Mouse (Mus musculus): ENCODE data around the gene Mfsd1. TPM values are rescaled to one million over a fixed set of nuclear protein-coding genes. Genes with fewer than 3 reads are reported as not detected.

The Mfsd1 gene
- 10 to 100 TPM; 34.0 to 35.9 TPM for total RNA-seq (2021)

GRCm38 (mm10) chr3:67582273-67583124, at the start of gene Mfsd1:
Gene Mfsd1 (plus strand): TSS chr3:67582741.
- peak; percentile 89 to 90 for DNase-seq (ENCODE audit: low spot score in 2 of 2)
- intact Hi-C loops (cut with DNase I), result no loop called here

GRCm38 (mm10) chr3:67543630-67544029, 38.9 kb upstream of the Mfsd1 start:
- intact Hi-C loops (cut with DNase I), result no loop called here
- no peak for DNase-seq (ENCODE audit: low spot score in 2 of 2)

GRCm38 (mm10) chr3:67551193-67551592, 31.3 kb upstream of the Mfsd1 start:
- DNase-seq (ENCODE audit: low spot score in 2 of 2), result no peak

DNA sequence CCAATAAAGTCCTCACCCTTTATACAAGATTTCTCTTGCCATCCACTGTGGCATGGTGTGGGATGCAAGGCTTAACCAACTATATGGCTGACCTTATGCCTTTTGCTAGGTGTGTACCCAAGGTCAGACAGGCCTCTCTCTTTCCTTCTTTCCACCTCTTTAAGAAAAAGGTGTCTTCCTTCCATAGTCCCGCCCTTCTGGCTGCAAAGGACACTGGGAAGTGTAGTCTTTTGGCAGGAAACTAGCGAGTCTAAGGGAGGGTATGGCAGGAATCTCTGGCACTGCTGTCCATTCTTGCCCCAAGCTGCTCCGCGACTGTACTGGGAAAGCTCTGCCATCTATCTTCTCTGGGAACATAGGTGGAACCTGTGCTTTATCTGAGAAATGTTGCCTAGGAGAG, 29.3 kb upstream of the Mfsd1 start:
- DNase-seq (ENCODE audit: low spot score in 2 of 2), result no peak
- intact Hi-C loops (cut with DNase I), result no loop called here

More at GRCm38 (mm10) chr3:67551193-67551592, 31.3 kb upstream of the Mfsd1 start:
- intact Hi-C loops (cut with DNase I), result no loop called here

GRCm38 (mm10) chr3:67553927-67554448, 28.6 kb upstream of the Mfsd1 start:
- intact Hi-C loops (cut with DNase I), result no loop called here
- no peak for DNase-seq (ENCODE audit: low spot score in 2 of 2)

GRCm38 (mm10) chr3:67555211-67555610, 27.3 kb upstream of the Mfsd1 start:
- no peak for DNase-seq (ENCODE audit: low spot score in 2 of 2)
- intact Hi-C loops (cut with DNase I), result no loop called here

- intact Hi-C loops (cut with DNase I), result no loop called here
- DNase-seq (ENCODE audit: low spot score in 2 of 2), result no peak
Measured at GRCm38 (mm10) chr3:67557200-67557651, 25.3 kb upstream of the Mfsd1 start.

GRCm38 (mm10) chr3:67557718-67558354, 24.7 kb upstream of the Mfsd1 start:
- intact Hi-C loops (cut with DNase I), result no loop called here
- no peak for DNase-seq (ENCODE audit: low spot score in 2 of 2)

DNA sequence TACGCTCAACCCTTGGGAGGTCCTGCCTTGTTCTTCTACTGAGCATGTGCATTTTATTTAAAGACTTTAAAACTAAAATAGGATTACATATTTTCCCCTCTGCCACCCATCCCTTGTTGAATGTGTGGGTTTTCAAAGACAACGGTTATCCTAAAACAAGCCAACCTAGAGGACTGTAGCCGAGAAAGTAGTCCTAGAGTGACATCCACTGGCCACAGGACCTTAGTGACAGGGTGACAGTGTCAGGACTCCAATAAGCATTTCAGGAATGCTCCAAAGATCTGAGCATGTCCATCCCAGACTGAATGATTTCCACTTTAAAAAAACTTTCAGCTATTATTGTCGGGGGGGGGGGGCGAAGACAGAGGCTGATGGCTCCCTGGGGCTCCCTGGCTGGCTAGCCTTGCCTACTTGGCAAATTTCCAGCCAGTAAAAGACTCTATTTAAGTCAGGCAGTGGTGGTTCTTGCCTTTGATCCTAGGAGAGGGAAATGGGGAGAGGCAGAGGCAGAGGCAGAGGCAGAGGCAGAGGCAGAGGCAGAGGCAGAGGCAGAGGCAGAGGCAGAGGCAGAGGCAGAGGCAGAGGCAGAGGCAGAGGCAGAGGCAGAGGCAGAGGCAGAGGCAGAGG, 17.7 kb upstream of the Mfsd1 start:
- intact Hi-C loops (cut with DNase I), result loop anchor here (10.0 kb wide), 1 partner anchor 130 kb away; the partner anchor contains the start of gene Gfm1
- peak; percentile 6 to 17 for DNase-seq (ENCODE audit: low spot score in 2 of 2)

- intact Hi-C loops (cut with DNase I), result loop anchor here (10.0 kb wide), 1 partner anchor 131 kb away; the partner anchor contains the start of gene Gfm1
- DNase-seq (ENCODE audit: low spot score in 2 of 2), result no peak
Measured at GRCm38 (mm10) chr3:67565540-67566227, 16.9 kb upstream of the Mfsd1 start.

- intact Hi-C loops (cut with DNase I), result loop anchor here (1.0 to 10.0 kb wide), 3 partner anchors 56 to 216 kb away; partner anchors contain the start of gene Gfm1
- DNase-seq (ENCODE audit: low spot score in 2 of 2), result peak; percentile 78 to 83
Measured at GRCm38 (mm10) chr3:67568015-67568618, 14.4 kb upstream of the Mfsd1 start.

- peak in 1 of 2 experiments; percentile 32 for DNase-seq (ENCODE audit: low spot score in 2 of 2)
- intact Hi-C loops (cut with DNase I), result no loop called here
Measured at GRCm38 (mm10) chr3:67572918-67573317, 9.6 kb upstream of the Mfsd1 start.

DNA sequence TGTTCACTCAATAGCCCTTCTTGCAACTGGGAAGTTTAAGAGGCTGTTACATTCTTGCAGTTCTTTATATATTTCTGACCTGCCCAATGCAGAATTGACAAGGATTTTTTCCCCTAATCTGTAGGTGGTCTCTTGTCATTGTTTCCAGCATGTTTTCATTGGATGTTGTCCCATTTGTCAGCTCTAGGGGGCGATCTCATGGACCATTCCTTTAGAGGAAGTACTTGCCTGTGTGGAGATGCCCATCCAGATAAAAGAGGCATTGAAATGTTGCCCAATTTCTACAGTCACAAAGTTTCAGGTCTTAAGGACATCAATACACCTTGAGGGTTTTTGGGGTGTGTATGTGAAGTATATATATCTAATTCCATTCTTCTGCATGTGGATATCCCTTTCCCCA, 9.0 kb upstream of the Mfsd1 start:
- no peak for DNase-seq (ENCODE audit: low spot score in 2 of 2)
- intact Hi-C loops (cut with DNase I), result no loop called here

- DNase-seq (ENCODE audit: low spot score in 2 of 2), result no peak
- intact Hi-C loops (cut with DNase I), result loop anchor here (5.0 kb wide), 1 partner anchor 1614 kb away; no protein-coding TSS in a partner anchor
Measured at GRCm38 (mm10) chr3:67576248-67576647, 6.3 kb upstream of the Mfsd1 start.

DNA sequence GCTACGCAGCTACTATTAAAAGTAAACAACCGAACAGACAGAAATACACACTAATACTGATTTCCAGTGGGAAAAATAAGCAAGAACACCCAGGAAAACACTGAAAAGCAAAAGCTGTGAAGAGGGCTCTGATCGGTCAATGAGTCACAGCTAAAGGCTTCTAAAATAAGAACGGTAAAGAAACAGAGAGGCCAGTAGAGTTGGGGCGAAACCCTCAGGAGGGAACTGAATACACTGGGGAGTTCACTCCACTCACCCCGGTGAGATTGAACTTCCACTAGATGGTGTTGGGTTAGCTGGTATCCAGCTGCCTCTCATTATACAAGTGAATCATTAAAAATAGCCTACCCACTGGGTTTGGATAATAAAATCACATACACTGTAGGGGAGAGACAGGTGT, 5.8 kb upstream of the Mfsd1 start:
- intact Hi-C loops (cut with DNase I), result loop anchor here (5.0 kb wide), 1 partner anchor 1614 kb away; no protein-coding TSS in a partner anchor
- no peak for DNase-seq (ENCODE audit: low spot score in 2 of 2)

- intact Hi-C loops (cut with DNase I), result no loop called here
- no peak for DNase-seq (ENCODE audit: low spot score in 2 of 2)
Measured at GRCm38 (mm10) chr3:67583125-67583845, 744 bp downstream of the Mfsd1 start.

- intact Hi-C loops (cut with DNase I), result no loop called here
- no peak for DNase-seq (ENCODE audit: low spot score in 2 of 2)
Measured at GRCm38 (mm10) chr3:67583846-67584186, 1.3 kb downstream of the Mfsd1 start.

DNA sequence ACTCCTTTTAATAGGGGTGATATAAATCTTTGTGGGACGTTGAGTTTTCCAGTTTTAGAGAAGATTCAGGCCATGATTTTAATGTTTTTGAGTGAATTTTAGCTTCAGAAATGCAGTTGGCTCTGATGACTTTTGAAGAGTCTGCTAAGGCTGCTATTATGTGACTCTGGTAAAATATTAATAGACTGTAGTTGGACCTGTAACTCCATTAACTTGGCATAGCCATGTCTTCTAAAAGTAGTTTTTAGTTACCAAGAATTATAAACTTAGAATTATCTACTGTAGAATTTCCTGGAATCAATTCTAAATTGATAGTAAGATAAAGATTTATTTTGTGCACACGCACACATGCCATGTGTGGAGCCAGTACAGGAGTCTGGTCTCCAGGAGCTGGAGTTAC, 4.0 kb downstream of the Mfsd1 start:
- intact Hi-C loops (cut with DNase I), result no loop called here
- DNase-seq (ENCODE audit: low spot score in 2 of 2), result no peak
